Mouse (Mus musculus): ENCODE results near the gene Lhfpl2.

Gene Lhfpl2

DNA sequence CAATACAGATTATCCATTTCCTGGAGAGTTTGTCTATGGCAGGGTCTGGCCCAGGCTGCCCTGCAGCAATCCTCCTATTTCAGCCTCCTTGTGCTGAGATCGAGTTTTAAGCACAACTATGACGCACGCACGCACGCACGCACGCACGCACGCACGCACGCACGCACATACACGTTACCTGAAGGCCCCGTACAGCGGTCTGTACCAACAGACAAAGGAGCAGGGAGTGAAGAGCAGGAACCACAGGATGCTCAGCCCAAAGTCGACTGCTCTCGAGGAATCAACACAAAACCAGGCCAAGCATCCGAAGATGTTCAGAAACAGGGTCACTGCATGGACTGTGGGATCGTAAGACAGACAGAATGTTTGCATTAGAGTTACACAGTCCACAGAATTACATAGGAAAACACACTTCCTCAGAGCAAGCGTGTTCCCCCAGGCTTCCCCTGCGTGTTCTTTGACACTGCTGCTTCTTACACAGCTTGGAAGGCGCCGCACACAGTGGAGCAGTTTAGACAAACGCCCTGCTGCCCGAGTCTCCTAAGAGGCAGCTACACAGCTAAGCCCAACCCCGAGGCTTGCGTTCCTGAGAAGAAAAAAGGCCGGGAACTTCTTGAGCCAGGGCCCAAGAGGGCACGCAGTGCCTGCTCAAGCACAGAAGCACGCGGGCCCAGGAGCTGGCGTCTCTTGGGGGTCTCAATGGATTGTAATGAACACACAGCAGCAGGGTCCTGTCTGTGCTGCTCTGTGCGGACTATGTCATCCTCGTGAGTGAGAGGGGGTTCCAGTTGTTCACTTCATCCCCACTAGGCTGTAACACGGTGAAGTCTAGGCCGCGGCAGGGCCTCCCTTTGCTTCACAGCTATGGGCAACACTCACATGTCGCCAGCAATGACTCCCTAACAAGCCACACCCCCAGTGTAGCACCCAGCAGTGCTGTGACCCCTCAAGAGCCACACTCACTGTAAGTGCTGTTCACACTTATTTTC, 167.4 kb downstream of the Lhfpl2 start:
- DNase-seq: no peak

DNA sequence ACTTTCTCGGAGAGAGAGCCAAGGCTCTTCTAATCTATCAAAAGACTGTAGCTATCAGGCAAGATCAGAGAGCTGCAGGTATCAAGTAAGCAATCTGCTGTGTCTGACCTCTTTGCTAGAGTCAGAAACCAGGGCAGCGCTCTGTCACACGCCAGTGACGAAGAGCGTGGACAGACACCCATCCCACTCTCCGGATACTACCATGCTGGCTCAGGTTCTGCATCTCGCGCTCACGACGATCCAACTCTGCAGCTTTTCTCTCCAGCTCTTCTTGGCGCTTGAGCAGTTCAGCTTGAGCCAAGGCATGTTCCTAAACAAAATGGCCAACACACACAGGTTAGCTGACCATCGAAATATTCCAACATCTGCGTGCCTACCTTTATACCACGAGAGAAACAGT, 174.3 kb downstream of the Lhfpl2 start:
- no peak for DNase-seq

GRCm38 (mm10) chr13:94239488-94239887, 181.9 kb downstream of the Lhfpl2 start:
- DNase-seq: no peak

GRCm38 (mm10) chr13:94240111-94240510, 182.5 kb downstream of the Lhfpl2 start:
- no peak for DNase-seq

DNA sequence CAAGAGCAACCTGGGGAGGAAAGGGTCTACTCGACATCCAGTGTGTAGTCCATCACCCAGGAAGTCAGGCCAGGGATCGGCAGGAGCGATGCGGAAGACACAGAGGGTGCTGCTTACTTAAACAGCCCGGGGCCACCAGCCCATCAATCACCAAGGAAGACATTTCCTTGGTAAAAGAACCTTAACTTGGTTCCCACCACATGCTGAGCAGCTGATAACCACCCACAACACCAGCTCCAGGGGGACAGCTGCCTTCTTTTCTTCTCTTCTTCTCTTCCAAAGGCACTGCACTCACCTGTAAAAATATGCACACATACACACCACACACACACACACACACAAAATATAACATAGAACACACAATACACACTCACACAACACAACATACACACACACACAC, 183.3 kb downstream of the Lhfpl2 start:
- no peak for DNase-seq

- no peak for DNase-seq
These were observed 184.4 kb downstream of the Lhfpl2 start for GRCm38 (mm10) chr13:94241892-94242524.

DNA sequence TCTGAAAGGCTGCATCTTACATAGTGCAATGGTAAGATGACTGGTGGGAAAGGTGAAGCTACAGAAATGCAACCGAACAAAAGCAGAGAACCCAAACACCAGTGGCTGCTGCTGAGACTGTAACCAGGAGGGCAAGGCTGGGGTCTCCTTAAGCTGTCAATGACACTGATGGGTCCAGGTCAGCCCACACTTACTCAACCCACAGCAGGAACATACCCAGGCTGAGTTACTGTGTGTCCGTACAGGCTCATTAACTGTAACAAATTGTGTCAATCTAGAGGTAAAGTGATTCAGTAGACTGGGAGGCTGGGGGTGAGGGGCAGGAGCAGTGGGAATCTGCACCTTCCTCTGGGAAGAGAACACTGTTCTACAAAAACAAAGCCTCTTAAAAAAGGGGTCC, 185.3 kb downstream of the Lhfpl2 start:
- DNase-seq: no peak
